Mouse (Mus musculus) midbrain, embryonic 16.5 days (tissue): Measurements from ENCODE around the gene Gpr65. TPM values are rescaled to one million over a fixed set of nuclear protein-coding genes. Genes with fewer than 3 reads are reported as not detected.

Experiments
- ATAC-seq: fragments of 200-750 bp; cut with Nextera tagmentation; 2 replicates; pipeline ENCODE4 v1.8.0; 2017; ENCODE audit warnings: moderate TSS enrichment
- H3K27ac ChIP-seq: fragments of 300-500 bp; sonication (generic); 2 replicates; pipeline ENCODE4 v1.5.1; 2014; ENCODE audit warnings: mild to moderate bottlenecking, low read length, mixed read lengths
- H3K27me3 ChIP-seq: fragments of 300-500 bp; sonication (generic); 2 replicates; pipeline ENCODE4 v1.6.1; 2014; ENCODE audit warnings: low read depth, low read length, mixed read lengths; ENCODE audit not compliant: control insufficient read depth, insufficient read depth
- H3K36me3 ChIP-seq: fragments of 300-500 bp; sonication (generic); 2 replicates; pipeline ENCODE4 v1.6.1; 2014; ENCODE audit warnings: mild to moderate bottlenecking, low read length, moderate library complexity, mixed read lengths; ENCODE audit not compliant: control insufficient read depth, insufficient read depth
- H3K4me1 ChIP-seq: fragments of 300-500 bp; sonication (generic); 2 replicates; pipeline ENCODE4 v1.6.1; 2014; ENCODE audit warnings: mild to moderate bottlenecking, low read length, mixed read lengths; ENCODE audit not compliant: control insufficient read depth, insufficient read depth
- H3K4me2 ChIP-seq: fragments of 300-500 bp; sonication (generic); 2 replicates; pipeline ENCODE4 v1.6.1; 2014; ENCODE audit warnings: mild to moderate bottlenecking, low read length, mixed read lengths
- H3K4me3 ChIP-seq: fragments of 300-500 bp; sonication (generic); 2 replicates; pipeline ENCODE4 v1.5.1; 2014; ENCODE audit warnings: low read depth, mild to moderate bottlenecking, low read length, moderate library complexity, mixed read lengths
- H3K9ac ChIP-seq: fragments of 300-500 bp; sonication (generic); 2 replicates; pipeline ENCODE4 v1.6.1; 2014; ENCODE audit warnings: low read depth, low read length, mixed read lengths
- H3K9me3 ChIP-seq: fragments of 300-500 bp; sonication (generic); replicated peaks from 2 replicates; pipeline ENCODE4 v1.6.1; 2014; ENCODE audit warnings: mild to moderate bottlenecking, low read length, mixed read lengths; ENCODE audit not compliant: control insufficient read depth, poor library complexity, severe bottlenecking
- WGBS: fragments of 180-500 bp; shearing (Covaris S2); extraction: QIAGEN DNeasy Blood & Tissue Kit; methylation state at CpG from one replicate; pipeline ENCODE4 v1.1.7; 2014; 5-methylcytosine and 5-hydroxymethylcytosine counted together
- polyA plus RNA-seq: library from polyadenylated mRNA; unstranded; fragments of >200 nt; fragmentation: Nextera tagmentation; extraction: Ambion mirVana; gene quantifications from 2 replicates; pipeline ENCODE4 v1.2.1, GENCODE M21; 2015

Gene Gpr65
- polyA plus RNA-seq, 1 experiment from 2014 or later = 0.31 TPM

- Histone ChIP-seq H3K27ac (no peak overlapping the region), H3K4me2 (no peak overlapping the region), H3K9me3 (no peaks in the 10 kb centered on the region), H3K9ac (no peak overlapping the region), H3K27me3 (no peaks in the 10 kb centered on the region), H3K36me3 (no peaks in the 10 kb centered on the region), H3K4me3 (no peak overlapping the region), H3K4me1 (no peaks in the 10 kb centered on the region)
- WGBS = 61% methylated on average over 7 of the region's 7 CpGs
- ATAC-seq = no peak
These were observed 4.0 kb downstream of the Gpr65 start for GRCm38 (mm10) chr12:98272433-98272832.

GRCm38 (mm10) chr12:98280530-98280929 lies 12.1 kb downstream of the Gpr65 start:
- 32% methylated on average over 5 of the region's 5 CpGs for WGBS
- ATAC-seq = peak; percentile 68; the same call in 1 of the 2 replicates
- Histone ChIP-seq H3K36me3 (no peaks in the 10 kb centered on the region), H3K9ac (no peak overlapping the region), H3K4me3 (no peak overlapping the region), H3K9me3 (no peaks in the 10 kb centered on the region), H3K27me3 (no peaks in the 10 kb centered on the region), H3K27ac (no peak overlapping the region), H3K4me1 (no peaks in the 10 kb centered on the region), H3K4me2 (no peak overlapping the region)

- 79% methylated on average over 8 of the region's 8 CpGs for WGBS
- H3K36me3 ChIP-seq = no peaks in the 10 kb centered on the region
- no peak overlapping the region for H3K4me3 ChIP-seq
- no peak for ATAC-seq
- H3K9me3 ChIP-seq = no peaks in the 10 kb centered on the region
- H3K4me2 ChIP-seq = no peak overlapping the region
- H3K27me3 ChIP-seq = no peaks in the 10 kb centered on the region
- no peaks in the 10 kb centered on the region for H3K4me1 ChIP-seq
- no peak overlapping the region for H3K9ac ChIP-seq
- no peak overlapping the region for H3K27ac ChIP-seq
These were observed 12.6 kb downstream of the Gpr65 start for GRCm38 (mm10) chr12:98280996-98281395.

- Histone ChIP-seq H3K27me3 (no peaks in the 10 kb centered on the region), H3K36me3 (no peaks in the 10 kb centered on the region), H3K27ac (no peak overlapping the region), H3K4me3 (no peak overlapping the region), H3K9ac (no peak overlapping the region), H3K4me2 (no peak overlapping the region), H3K9me3 (no peaks in the 10 kb centered on the region), H3K4me1 (no peaks in the 10 kb centered on the region)
- 83% methylated on average over 14 of the region's 14 CpGs for WGBS
- ATAC-seq = no peak
These were observed 14.5 kb downstream of the Gpr65 start for GRCm38 (mm10) chr12:98282776-98283486.

- no peak overlapping the region for H3K27ac ChIP-seq
- no peaks in the 10 kb centered on the region for H3K36me3 ChIP-seq
- H3K9me3 ChIP-seq = no peaks in the 10 kb centered on the region
- H3K4me2 ChIP-seq = no peak overlapping the region
- no peaks in the 10 kb centered on the region for H3K27me3 ChIP-seq
- no peak for ATAC-seq
- H3K4me1 ChIP-seq = no peaks in the 10 kb centered on the region
- H3K9ac ChIP-seq = no peak overlapping the region
- WGBS = 71% methylated on average over 3 of the region's 3 CpGs
- no peak overlapping the region for H3K4me3 ChIP-seq
These were observed 15.0 kb downstream of the Gpr65 start for GRCm38 (mm10) chr12:98283487-98283860.

GRCm38 (mm10) chr12:98284477-98284876 lies 16.0 kb downstream of the Gpr65 start:
- WGBS = 88% methylated on average over 3 of the region's 3 CpGs
- Histone ChIP-seq H3K9me3 (no peaks in the 10 kb centered on the region), H3K9ac (no peak overlapping the region), H3K4me3 (no peak overlapping the region), H3K36me3 (no peaks in the 10 kb centered on the region), H3K4me2 (no peak overlapping the region), H3K27me3 (no peaks in the 10 kb centered on the region), H3K4me1 (no peaks in the 10 kb centered on the region), H3K27ac (no peak overlapping the region)
- ATAC-seq = no peak

- H3K27ac ChIP-seq = no peak overlapping the region
- no peaks in the 10 kb centered on the region for H3K27me3 ChIP-seq
- no peak overlapping the region for H3K4me3 ChIP-seq
- no peaks in the 10 kb centered on the region for H3K36me3 ChIP-seq
- 94% methylated on average over 3 of the region's 3 CpGs for WGBS
- no peak overlapping the region for H3K9ac ChIP-seq
- ATAC-seq = no peak
- H3K9me3 ChIP-seq = no peaks in the 10 kb centered on the region
- H3K4me2 ChIP-seq = no peak overlapping the region
- no peaks in the 10 kb centered on the region for H3K4me1 ChIP-seq
These were observed 22.0 kb downstream of the Gpr65 start for GRCm38 (mm10) chr12:98290475-98290874.

- no peaks in the 10 kb centered on the region for H3K36me3 ChIP-seq
- H3K4me2 ChIP-seq = no peak overlapping the region
- no peak for ATAC-seq
- H3K27me3 ChIP-seq = no peaks in the 10 kb centered on the region
- H3K4me3 ChIP-seq = no peak overlapping the region
- no peaks in the 10 kb centered on the region for H3K4me1 ChIP-seq
- H3K9me3 ChIP-seq = no peaks in the 10 kb centered on the region
- no peak overlapping the region for H3K27ac ChIP-seq
- WGBS = 83% methylated on average over 4 of the region's 4 CpGs
- no peak overlapping the region for H3K9ac ChIP-seq
These were observed 23.8 kb downstream of the Gpr65 start for GRCm38 (mm10) chr12:98292278-98292677.

GRCm38 (mm10) chr12:98294241-98294640 lies 25.8 kb downstream of the Gpr65 start:
- ATAC-seq = no peak
- Histone ChIP-seq H3K27ac (no peak overlapping the region), H3K27me3 (no peaks in the 10 kb centered on the region), H3K9me3 (no peaks in the 10 kb centered on the region), H3K4me1 (no peaks in the 10 kb centered on the region), H3K4me3 (no peak overlapping the region), H3K9ac (no peak overlapping the region), H3K4me2 (no peak overlapping the region), H3K36me3 (no peaks in the 10 kb centered on the region)
- WGBS = 91% methylated on average over 2 of the region's 2 CpGs
